Mouse (Mus musculus): ENCODE data around the gene Rfesd.

GRCm38 (mm10) chr13:76003272-76003671 is 15.2 kb downstream of the Rfesd start:
- TF ChIP-seq GATA1 (IDR thresholded peaks at IDR 0.05; ENCODE audit: borderline replicate concordance, low read length) (no peak), FLI1 (IDR thresholded peaks at IDR 0.05; ENCODE audit: low read length) (no peak)
